Mouse (Mus musculus) erythroblast, embryonic 14.5 days (primary cell): ENCODE results near the gene Siah2. TPM values are rescaled to one million over a fixed set of nuclear protein-coding genes. Genes with fewer than 3 reads are reported as not detected.

Source experiments
- H3K27me3 ChIP-seq: 2 replicates; pipeline ENCODE4 v1.6.1; 2012; ENCODE audit warnings: inconsistent platforms; ENCODE audit not compliant: control insufficient read depth
- H3K36me3 ChIP-seq: 2 replicates; pipeline ENCODE4 v1.6.1; 2012; ENCODE audit warnings: mild to moderate bottlenecking, inconsistent platforms; ENCODE audit not compliant: control insufficient read depth
- H3K4me1 ChIP-seq: 2 replicates; pipeline ENCODE4 v1.6.1; 2012; ENCODE audit warnings: inconsistent platforms; ENCODE audit not compliant: control insufficient read depth
- H3K4me3 ChIP-seq: replicated peaks from 2 replicates; pipeline ENCODE3; 2012; ENCODE audit warnings: moderate library complexity, mild to moderate bottlenecking, inconsistent platforms
- H3K9me3 ChIP-seq: 2 replicates; pipeline ENCODE4 v1.6.1; 2012; ENCODE audit warnings: low read length, inconsistent platforms, mixed read lengths; ENCODE audit not compliant: control insufficient read depth
- GATA1 ChIP-seq: IDR thresholded peaks from 2 replicates; pipeline ENCODE4 v1.6.1; 2012; ENCODE audit warnings: low read length, inconsistent platforms, mixed read lengths
- TAL1 ChIP-seq: IDR thresholded peaks from 3 replicates; pipeline ENCODE4 v1.6.1; 2012; ENCODE audit warnings: low read length, inconsistent platforms, mixed read lengths
- polyA plus RNA-seq: library from polyadenylated mRNA; stranded (reverse); fragments of >175 nt; gene quantifications from 2 replicates; pipeline ENCODE4 v1.2.3, GENCODE M21; 2012

Siah2 gene
- polyA plus RNA-seq, 1 experiment, result 0.19 TPM

GRCm38 (mm10) chr3:58724815-58725214 is 32.6 kb upstream of the Siah2 start:
- Histone ChIP-seq H3K4me3 (no peak overlapping the region), H3K36me3 (no peaks in the 10 kb centered on the region), H3K4me1 (no peaks in the 10 kb centered on the region), H3K27me3 (no peaks in the 10 kb centered on the region), H3K9me3 (no peaks in the 10 kb centered on the region)
- TF ChIP-seq GATA1, result no peak
- no peak for TF ChIP-seq TAL1

DNA sequence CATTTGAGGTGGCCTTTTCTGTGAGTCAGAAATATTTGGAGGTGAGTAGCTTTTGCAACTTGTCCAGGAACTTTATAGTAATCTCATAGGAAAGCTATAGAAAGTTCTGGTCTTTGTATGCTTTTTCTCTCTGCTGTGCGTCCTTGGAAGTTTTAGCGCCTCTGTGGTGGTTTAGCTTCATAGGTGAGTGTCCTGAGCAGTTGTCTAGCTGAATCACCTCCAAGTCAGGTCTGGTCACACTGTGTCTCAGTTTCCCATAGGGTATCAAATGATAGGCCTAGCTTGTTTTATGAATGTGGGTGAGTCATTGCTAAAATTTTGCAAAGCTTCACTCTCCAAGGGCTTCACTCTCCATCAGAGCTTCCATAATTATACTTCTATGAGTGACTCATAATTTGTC is 31.5 kb upstream of the Siah2 start:
- TF ChIP-seq GATA1 (no peak), TAL1 (no peak)
- no peaks in the 10 kb centered on the region for H3K9me3 ChIP-seq
- no peaks in the 10 kb centered on the region for H3K36me3 ChIP-seq
- H3K4me1 ChIP-seq, result no peaks in the 10 kb centered on the region
- no peak overlapping the region for H3K4me3 ChIP-seq
- no peaks in the 10 kb centered on the region for H3K27me3 ChIP-seq

- H3K27me3 ChIP-seq, result no peaks in the 10 kb centered on the region
- H3K9me3 ChIP-seq, result no peaks in the 10 kb centered on the region; the same call in none of the 2 replicates
Measured at GRCm38 (mm10) chr3:58719461-58720230, 27.4 kb upstream of the Siah2 start.

DNA sequence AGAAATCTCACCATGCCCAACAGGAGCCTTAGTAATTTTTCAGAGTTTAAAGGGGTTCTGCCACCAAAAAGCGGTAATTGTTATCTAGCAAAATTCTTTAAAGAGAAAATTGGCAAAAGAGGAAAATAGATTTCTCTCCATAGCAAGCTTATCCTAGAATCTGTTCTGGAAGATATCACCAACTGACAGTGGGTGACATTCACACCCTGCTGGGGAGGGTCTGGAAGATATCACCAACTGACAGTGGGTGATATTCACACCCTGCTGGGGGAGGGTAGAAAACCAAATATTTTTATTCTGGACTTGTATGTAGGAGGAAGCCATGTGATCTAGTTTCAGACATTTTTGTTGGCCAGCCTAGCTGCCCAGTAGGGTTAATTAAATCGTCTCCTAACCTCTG is 24.5 kb upstream of the Siah2 start:
- Histone ChIP-seq H3K4me3 (no peak overlapping the region), H3K9me3 (no peaks in the 10 kb centered on the region; the same call in none of the 2 replicates)

More at GRCm38 (mm10) chr3:58719461-58720230, 27.4 kb upstream of the Siah2 start:
- Histone ChIP-seq H3K36me3 (no peaks in the 10 kb centered on the region), H3K4me3 (no peak overlapping the region), H3K4me1 (no peaks in the 10 kb centered on the region)
- TF ChIP-seq TAL1 (no peak), GATA1 (no peak)

GRCm38 (mm10) chr3:58714767-58715166 is 22.6 kb upstream of the Siah2 start:
- TF ChIP-seq TAL1 (no peak), GATA1 (no peak)
- Histone ChIP-seq H3K9me3 (no peaks in the 10 kb centered on the region; the same call in none of the 2 replicates), H3K27me3 (no peaks in the 10 kb centered on the region), H3K4me1 (no peaks in the 10 kb centered on the region), H3K4me3 (no peak overlapping the region), H3K36me3 (no peaks in the 10 kb centered on the region)

More for the DNA sequence above, 24.5 kb upstream of the Siah2 start:
- Histone ChIP-seq H3K27me3 (no peaks in the 10 kb centered on the region), H3K4me1 (no peaks in the 10 kb centered on the region), H3K36me3 (no peaks in the 10 kb centered on the region)
- TF ChIP-seq GATA1 (no peak), TAL1 (no peak)

- TF ChIP-seq GATA1 (no peak), TAL1 (no peak)
- Histone ChIP-seq H3K9me3 (no peaks in the 10 kb centered on the region; the same call in none of the 2 replicates), H3K4me1 (no peaks in the 10 kb centered on the region), H3K4me3 (no peak overlapping the region), H3K27me3 (no peaks in the 10 kb centered on the region), H3K36me3 (no peaks in the 10 kb centered on the region)
Measured at GRCm38 (mm10) chr3:58714034-58714433, 21.8 kb upstream of the Siah2 start.

DNA sequence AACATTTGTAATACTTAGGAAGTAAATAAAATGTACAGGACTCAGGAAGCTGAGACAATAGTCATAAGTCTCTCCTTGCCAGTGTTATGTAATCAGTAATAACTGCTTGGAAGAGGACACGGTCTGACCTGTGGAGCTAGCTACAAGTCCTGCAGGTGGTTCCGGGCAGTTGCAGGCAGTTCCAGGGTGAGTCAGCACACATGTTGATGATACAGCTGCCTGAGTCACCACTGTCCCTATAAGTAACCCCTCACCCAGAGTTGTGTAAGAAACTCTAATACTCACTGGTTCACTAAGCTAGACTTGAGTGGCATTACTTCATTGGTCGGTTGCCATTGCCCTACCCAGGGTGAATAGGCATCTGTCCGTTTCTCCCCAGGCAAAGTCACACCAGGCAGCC is 21.0 kb upstream of the Siah2 start:
- TF ChIP-seq GATA1, result no peak
- no peak for TF ChIP-seq TAL1
- Histone ChIP-seq H3K36me3 (no peaks in the 10 kb centered on the region), H3K9me3 (no peaks in the 10 kb centered on the region; the same call in none of the 2 replicates), H3K4me1 (no peaks in the 10 kb centered on the region), H3K27me3 (no peaks in the 10 kb centered on the region), H3K4me3 (no peak overlapping the region)

DNA sequence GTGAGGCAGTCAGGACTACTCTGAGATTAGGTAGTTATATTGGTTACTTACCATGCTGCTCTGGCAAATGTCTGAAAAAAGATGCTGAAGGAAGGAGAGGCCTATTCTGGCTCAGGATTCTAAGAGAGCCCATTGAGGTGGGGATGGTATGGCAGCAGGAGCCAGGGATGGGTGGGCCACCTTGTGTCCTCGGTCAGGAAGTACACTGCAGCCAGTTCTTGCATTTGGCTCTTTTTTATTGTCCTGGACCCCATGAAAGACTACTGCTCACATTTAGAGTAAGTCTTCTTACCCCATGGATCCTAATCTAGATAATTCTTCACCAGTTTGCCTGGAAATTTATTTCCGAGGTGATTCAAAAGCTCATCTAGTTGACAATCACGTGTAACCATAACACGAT is 12.3 kb upstream of the Siah2 start:
- TF ChIP-seq GATA1, result no peak
- no peak for TF ChIP-seq TAL1
- no peaks in the 10 kb centered on the region for H3K27me3 ChIP-seq
- no peaks in the 10 kb centered on the region for H3K36me3 ChIP-seq
- H3K4me1 ChIP-seq, result no peaks in the 10 kb centered on the region
- H3K9me3 ChIP-seq, result no peaks in the 10 kb centered on the region
- H3K4me3 ChIP-seq, result no peak overlapping the region

GRCm38 (mm10) chr3:58703748-58704147 is 11.5 kb upstream of the Siah2 start:
- Histone ChIP-seq H3K4me1 (no peaks in the 10 kb centered on the region), H3K36me3 (no peaks in the 10 kb centered on the region), H3K27me3 (no peaks in the 10 kb centered on the region), H3K9me3 (no peaks in the 10 kb centered on the region), H3K4me3 (no peak overlapping the region)
- TF ChIP-seq TAL1 (no peak), GATA1 (no peak)
